Mouse (Mus musculus) naive thymus-derived CD4-positive, alpha-beta T cell, adult 5 months (primary cell): ENCODE data around the gene Gm6583. TPM values are rescaled to one million over a fixed set of nuclear protein-coding genes. Genes with fewer than 3 reads are reported as not detected.

ENCODE experiments used
- polyA plus RNA-seq: library from polyadenylated mRNA; unstranded; fragments of 100-300 nt; shearing (Covaris generic); gene quantifications from one replicate; pipeline ENCODE4 v1.2.1, GENCODE M21; 2017

Gene Gm6583
- not detected for polyA plus RNA-seq

GRCm38 (mm10) chr5:112355910-112356309 lies at the start of gene Gm6583:
TSS of gene Gm6583 (minus strand) at chr5:112356033.

GRCm38 (mm10) chr5:112394779-112395443 lies 39.1 kb upstream of the Gm6583 start, which contains the start of gene Asphd2:
TSS of gene Asphd2 (minus strand) at chr5:112394866.

GRCm38 (mm10) chr5:112342463-112343204 lies 13.2 kb downstream of the Gm6583 start, which contains the start of the genes Srrd and Hps4:
TSS of gene Srrd (minus strand) at chr5:112343040.
TSS of gene Hps4 (plus strand) at chr5:112343083.

GRCm38 (mm10) chr5:112325546-112326445 lies 30.0 kb downstream of the Gm6583 start, which contains the start of gene Tfip11:
TSS of gene Tfip11 (plus strand) at chr5:112326358.

Other genes with a start within 250 kb of the Gm6583 start
- gene Cryba4, start 103.5 kb downstream of the Gm6583 start, polyA plus RNA-seq = not detected
- gene Crybb1, start 100.2 kb downstream of the Gm6583 start, polyA plus RNA-seq = not detected
- 133 TPM for gene Tpst2, start 79.3 kb downstream of the Gm6583 start, polyA plus RNA-seq
- 44.0 TPM for gene Tfip11, start 29.7 kb downstream of the Gm6583 start, polyA plus RNA-seq
- gene Srrd, start 13.0 kb downstream of the Gm6583 start, polyA plus RNA-seq = 39.2 TPM
- 17.4 TPM for gene Hps4, start 12.9 kb downstream of the Gm6583 start, polyA plus RNA-seq
- not detected for gene Asphd2, start 38.8 kb upstream of the Gm6583 start, polyA plus RNA-seq
- gene Gm6588, start 93.4 kb upstream of the Gm6583 start, polyA plus RNA-seq = not detected
- gene Sez6l, start 221.2 kb upstream of the Gm6583 start, polyA plus RNA-seq = not detected